Mouse (Mus musculus): ENCODE results near the gene Skida1. TPM values are rescaled to one million over a fixed set of nuclear protein-coding genes. Genes with fewer than 3 reads are reported as not detected.

Skida1 gene
- polyA plus RNA-seq, 1 experiment from 2014 or later = 23.3 TPM

- WGBS = 91% methylated on average over 4 of the region's 4 CpGs
- H3K27ac ChIP-seq (ENCODE audit: low read depth, low read length) = no peak overlapping the region
- DNase-seq (ENCODE audit: low spot score) = no peak
These were observed 44.6 kb downstream of the Skida1 start for GRCm38 (mm10) chr2:18004286-18004685.

GRCm38 (mm10) chr2:18002306-18002705, 46.5 kb downstream of the Skida1 start:
- ATAC-seq (replicated peaks; ENCODE audit: low FRiP score) = no peak
- H3K36me3 ChIP-seq (ENCODE audit: control insufficient read depth, insufficient read depth, low read length) = no peaks in the 10 kb centered on the region
- no peak overlapping the region for H3K4me2 ChIP-seq (ENCODE audit: low read depth, low read length, severe bottlenecking)
- no peaks in the 10 kb centered on the region for H3K9me3 ChIP-seq (ENCODE audit: control insufficient read depth, low read length)
- H3K4me3 ChIP-seq (ENCODE audit: low read depth, low read length) = no peak overlapping the region
- no peaks in the 10 kb centered on the region for H3K27me3 ChIP-seq (ENCODE audit: control insufficient read depth, insufficient read depth, low read length)
- WGBS = 90% methylated on average over 3 of the region's 3 CpGs
- H3K27ac ChIP-seq (ENCODE audit: low read depth, low read length) = no peak overlapping the region
- DNase-seq (ENCODE audit: low spot score) = no peak
- H3K4me1 ChIP-seq (replicated peaks; ENCODE audit: control insufficient read depth, insufficient read depth, low read length) = no peaks in the 10 kb centered on the region
- H3K9ac ChIP-seq (ENCODE audit: low read length) = no peak overlapping the region

More at GRCm38 (mm10) chr2:18004286-18004685, 44.6 kb downstream of the Skida1 start:
- Histone ChIP-seq H3K9ac (ENCODE audit: low read length) (no peak overlapping the region), H3K4me3 (ENCODE audit: low read depth, low read length) (no peak overlapping the region), H3K9me3 (ENCODE audit: control insufficient read depth, low read length) (no peaks in the 10 kb centered on the region), H3K4me2 (ENCODE audit: low read depth, low read length, severe bottlenecking) (no peak overlapping the region), H3K4me1 (replicated peaks; ENCODE audit: control insufficient read depth, insufficient read depth, low read length) (no peaks in the 10 kb centered on the region), H3K27me3 (ENCODE audit: control insufficient read depth, insufficient read depth, low read length) (no peaks in the 10 kb centered on the region), H3K36me3 (ENCODE audit: control insufficient read depth, insufficient read depth, low read length) (no peaks in the 10 kb centered on the region)
- no peak for ATAC-seq (replicated peaks; ENCODE audit: low FRiP score)

GRCm38 (mm10) chr2:17996858-17997257, 52.0 kb downstream of the Skida1 start, which contains the start of gene H2al2a:
H2al2a (minus strand) TSS chr2:17996958.
- Histone ChIP-seq H3K4me3 (ENCODE audit: low read depth, low read length) (no peak within 1 kb of the TSS), H3K9me3 (ENCODE audit: control insufficient read depth, low read length) (no peaks in the 10 kb centered on the region), H3K36me3 (ENCODE audit: control insufficient read depth, insufficient read depth, low read length) (no peaks in the 10 kb centered on the region), H3K4me1 (replicated peaks; ENCODE audit: control insufficient read depth, insufficient read depth, low read length) (no peaks in the 10 kb centered on the region), H3K27ac (ENCODE audit: low read depth, low read length) (no peak within 1 kb of the TSS), H3K4me2 (ENCODE audit: low read depth, low read length, severe bottlenecking) (no peak within 1 kb of the TSS), H3K9ac (ENCODE audit: low read length) (no peak within 1 kb of the TSS), H3K27me3 (ENCODE audit: control insufficient read depth, insufficient read depth, low read length) (no peaks in the 10 kb centered on the region)
- ATAC-seq (replicated peaks; ENCODE audit: low FRiP score) = no peak
- DNase-seq (ENCODE audit: low spot score) = no peak

Small RNAs within 50 kb of the gene (microRNA-seq; reads per million reads assigned to microRNA genes)
- gene Mir7655 (ENCODE audit: insufficient number of aligned reads) = 14.3 reads per million, percentile 8 among the genes with 10 or more reads in this experiment

Other genes starting within 250 kb of the Skida1 start
- gene H2al2a, start 52.1 kb downstream of the Skida1 start, polyA plus RNA-seq (2014; fragmentation: Nextera tagmentation; extraction: Ambion mirVana) = not detected in 2 replicates
- gene A930004D18Rik, start 11.3 kb downstream of the Skida1 start, polyA plus RNA-seq (2014; fragmentation: Nextera tagmentation; extraction: Ambion mirVana) = 12.2 and 15.4 TPM in 2 replicates
- 52.9 and 54.2 TPM in 2 replicates for gene Mllt10, start 6.2 kb upstream of the Skida1 start, polyA plus RNA-seq (2014; fragmentation: Nextera tagmentation; extraction: Ambion mirVana)